Mouse (Mus musculus): ENCODE data around the gene Arid3a. TPM values are rescaled to one million over a fixed set of nuclear protein-coding genes. Genes with fewer than 3 reads are reported as not detected.
A peak's percentile ranks its signal among the peaks of the same experiment; 100 is the strongest.

The Arid3a gene
- 15.0 and 23.2 TPM in 2 replicates for polyA plus RNA-seq (2012; rRNA removed)

DNA sequence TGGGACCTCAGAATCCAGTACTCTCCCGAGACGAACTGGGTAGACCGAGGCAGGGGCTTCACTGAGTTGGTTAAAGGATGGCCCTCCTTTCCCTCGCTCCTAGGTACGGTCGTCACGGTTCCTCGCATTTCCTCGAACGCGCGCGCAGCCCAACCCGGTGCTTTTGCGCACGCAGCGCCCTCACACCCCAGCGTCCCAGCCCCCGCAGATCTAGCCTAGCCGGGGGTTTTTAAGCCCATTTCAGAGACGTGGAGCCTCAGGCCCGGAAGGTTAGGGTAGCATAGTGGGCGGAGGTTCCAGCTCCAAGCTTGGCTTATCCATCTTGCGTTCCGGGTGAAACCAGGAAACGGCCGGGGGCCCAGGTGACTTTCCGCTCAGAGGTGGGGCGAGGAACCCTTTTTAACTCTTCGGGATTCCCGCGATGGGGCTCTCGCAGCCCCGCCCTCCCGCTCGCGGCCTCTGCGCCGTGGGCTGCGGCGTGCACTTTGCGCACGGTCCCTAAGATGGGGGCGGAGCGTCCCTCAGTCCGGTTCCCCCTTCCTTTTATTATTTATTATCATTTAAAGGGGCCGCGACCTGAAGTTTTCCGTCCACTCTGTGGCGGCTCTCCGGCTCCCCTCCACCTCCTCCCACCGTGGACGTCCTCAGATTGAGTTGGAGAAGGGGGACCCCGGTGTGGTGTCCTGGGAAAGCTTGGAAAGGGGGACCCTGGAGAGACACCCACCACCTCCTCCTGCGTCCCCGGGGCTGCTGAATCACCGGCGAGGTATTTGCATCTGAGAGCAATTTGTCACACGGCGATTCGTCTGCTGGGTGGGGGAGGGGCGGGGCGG is at the start of gene Arid3a:
Gene Arid3a (plus strand): TSS at position 553 of the 833 bp plus-strand sequence.
- Histone ChIP-seq H3K36me3 (ENCODE audit: control insufficient read depth, insufficient read depth, low read length) (peaks cover 5% of the 10 kb centered on the region), H3K27ac (ENCODE audit: insufficient read depth, low read length) (peak within 1 kb of the TSS; percentile 92), H3K4me3 (ENCODE audit: extremely low read depth, insufficient read depth, insufficient read length) (peak within 1 kb of the TSS; percentile 96), H3K4me1 (ENCODE audit: control insufficient read depth, insufficient read depth, insufficient read length) (peaks cover 3% of the 10 kb centered on the region), H3K27me3 (ENCODE audit: control insufficient read depth, insufficient read depth, low read length) (0 out of 2 replicates have a peak, but pooled peaks cover under 1% of the 10 kb centered on the region)
- peak; percentile 82 to 87 for DNase-seq (ENCODE audit: low read depth in 1 of 2, low spot score in 2 of 2)
- TF ChIP-seq POLR2A (IDR thresholded peaks at IDR 0.05; ENCODE audit: low read depth, low read length) (no peak; the same call in 1 of the 2 replicates), CTCF (IDR thresholded peaks at IDR 0.05; ENCODE audit: extremely low read depth, insufficient read depth, insufficient read length, insufficient replicate concordance) (no peak)
- under 1% methylated on average over 63 of the region's 63 CpGs for WGBS

GRCm38 (mm10) chr10:79877174-79877573 is 49.7 kb upstream of the Arid3a start:
- no peak overlapping the region for H3K27ac ChIP-seq (ENCODE audit: insufficient read depth, low read length)
- DNase-seq (ENCODE audit: low read depth in 1 of 2, low spot score in 2 of 2) = no peak
- no peak overlapping the region for H3K4me3 ChIP-seq (ENCODE audit: extremely low read depth, insufficient read depth, insufficient read length)
- WGBS = 0% methylated on average over 1 of the region's 1 CpGs
- TF ChIP-seq CTCF (IDR thresholded peaks at IDR 0.05; ENCODE audit: extremely low read depth, insufficient read depth, insufficient read length, insufficient replicate concordance) (no peak), POLR2A (IDR thresholded peaks at IDR 0.05; ENCODE audit: low read depth, low read length) (no peak)
- no peaks in the 10 kb centered on the region for H3K36me3 ChIP-seq (ENCODE audit: control insufficient read depth, insufficient read depth, low read length)
- H3K27me3 ChIP-seq (ENCODE audit: control insufficient read depth, insufficient read depth, low read length) = peaks cover 10% of the 10 kb centered on the region
- H3K4me1 ChIP-seq (ENCODE audit: control insufficient read depth, insufficient read depth, insufficient read length) = peaks cover 31% of the 10 kb centered on the region

- peaks cover 10% of the 10 kb centered on the region for H3K27me3 ChIP-seq (ENCODE audit: control insufficient read depth, insufficient read depth, low read length)
- no peak for DNase-seq (ENCODE audit: low read depth in 1 of 2, low spot score in 2 of 2)
- H3K36me3 ChIP-seq (ENCODE audit: control insufficient read depth, insufficient read depth, low read length) = no peaks in the 10 kb centered on the region
- no peak overlapping the region for H3K27ac ChIP-seq (ENCODE audit: insufficient read depth, low read length)
- H3K4me1 ChIP-seq (ENCODE audit: control insufficient read depth, insufficient read depth, insufficient read length) = peaks cover 32% of the 10 kb centered on the region
- H3K4me3 ChIP-seq (ENCODE audit: extremely low read depth, insufficient read depth, insufficient read length) = peak overlapping the region; percentile 27
- WGBS = 2% methylated on average over 12 of the region's 12 CpGs
- TF ChIP-seq POLR2A (IDR thresholded peaks at IDR 0.05; ENCODE audit: low read depth, low read length) = no peak
- no peak for TF ChIP-seq CTCF (IDR thresholded peaks at IDR 0.05; ENCODE audit: extremely low read depth, insufficient read depth, insufficient read length, insufficient replicate concordance)
These were observed 49.1 kb upstream of the Arid3a start for GRCm38 (mm10) chr10:79877757-79878156.

GRCm38 (mm10) chr10:79879527-79879926 is 47.3 kb upstream of the Arid3a start:
- TF ChIP-seq POLR2A (IDR thresholded peaks at IDR 0.05; ENCODE audit: low read depth, low read length) (no peak), CTCF (IDR thresholded peaks at IDR 0.05; ENCODE audit: extremely low read depth, insufficient read depth, insufficient read length, insufficient replicate concordance) (no peak)
- H3K4me1 ChIP-seq (ENCODE audit: control insufficient read depth, insufficient read depth, insufficient read length) = peaks cover 23% of the 10 kb centered on the region
- WGBS = 17% methylated on average over 3 of the region's 3 CpGs
- no peak overlapping the region for H3K4me3 ChIP-seq (ENCODE audit: extremely low read depth, insufficient read depth, insufficient read length)
- no peaks in the 10 kb centered on the region for H3K36me3 ChIP-seq (ENCODE audit: control insufficient read depth, insufficient read depth, low read length)
- 0 out of 2 replicates have a peak, but pooled peaks cover 2% of the 10 kb centered on the region for H3K27me3 ChIP-seq (ENCODE audit: control insufficient read depth, insufficient read depth, low read length)
- H3K27ac ChIP-seq (ENCODE audit: insufficient read depth, low read length) = no peak overlapping the region
- no peak for DNase-seq (ENCODE audit: low read depth in 1 of 2, low spot score in 2 of 2)

DNA sequence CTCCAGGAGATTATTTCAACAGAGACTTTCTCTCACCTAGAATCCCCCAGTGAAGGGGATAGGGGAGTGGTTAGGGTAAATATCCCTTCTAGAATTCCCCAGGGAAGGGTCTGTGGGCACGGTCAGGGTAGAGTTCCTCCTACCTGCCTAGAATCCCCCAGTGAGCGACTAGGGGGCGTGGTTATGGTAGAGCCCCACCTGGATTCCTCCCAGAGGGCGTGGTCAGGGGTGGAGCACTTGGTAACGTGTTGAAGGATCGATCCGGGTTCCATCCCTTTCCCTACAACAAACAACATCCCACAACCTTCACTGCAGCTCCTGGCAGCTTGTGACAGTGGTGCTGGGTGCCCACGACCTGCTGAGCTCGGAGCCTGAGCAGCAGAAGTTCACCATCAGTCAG is 46.1 kb upstream of the Arid3a start:
- no peak for TF ChIP-seq CTCF (IDR thresholded peaks at IDR 0.05; ENCODE audit: extremely low read depth, insufficient read depth, insufficient read length, insufficient replicate concordance)
- no peak for DNase-seq (ENCODE audit: low read depth in 1 of 2, low spot score in 2 of 2)
- Histone ChIP-seq H3K36me3 (ENCODE audit: control insufficient read depth, insufficient read depth, low read length) (no peaks in the 10 kb centered on the region), H3K4me1 (ENCODE audit: control insufficient read depth, insufficient read depth, insufficient read length) (peaks cover 22% of the 10 kb centered on the region), H3K27ac (ENCODE audit: insufficient read depth, low read length) (no peak overlapping the region), H3K27me3 (ENCODE audit: control insufficient read depth, insufficient read depth, low read length) (0 out of 2 replicates have a peak, but pooled peaks cover 2% of the 10 kb centered on the region), H3K4me3 (ENCODE audit: extremely low read depth, insufficient read depth, insufficient read length) (no peak overlapping the region)
- WGBS = 9% methylated on average over 9 of the region's 9 CpGs

DNA sequence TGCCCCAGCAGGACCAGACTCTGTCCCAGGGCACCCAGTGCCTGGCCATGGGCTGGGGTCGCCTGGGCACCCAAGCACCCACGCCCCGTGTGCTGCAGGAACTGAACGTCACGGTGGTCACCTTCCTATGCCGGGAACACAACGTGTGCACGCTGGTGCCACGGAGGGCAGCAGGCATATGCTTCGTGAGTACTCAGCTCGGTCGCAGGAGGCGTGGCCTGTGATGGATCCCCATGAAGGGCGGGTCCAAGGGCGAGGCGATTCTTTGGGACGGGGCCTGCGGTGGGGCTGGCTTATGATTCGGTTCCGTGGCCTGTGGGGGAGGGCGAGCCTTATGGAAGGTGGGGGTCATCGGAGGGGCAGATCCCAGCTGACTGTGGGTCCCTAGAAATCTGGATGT is 44.9 kb upstream of the Arid3a start:
- no peak for TF ChIP-seq POLR2A (IDR thresholded peaks at IDR 0.05; ENCODE audit: low read depth, low read length)
- TF ChIP-seq CTCF (IDR thresholded peaks at IDR 0.05; ENCODE audit: extremely low read depth, insufficient read depth, insufficient read length, insufficient replicate concordance) = no peak
- WGBS = 6% methylated on average over 22 of the region's 22 CpGs
- 0 out of 2 replicates have a peak, but pooled peaks cover 2% of the 10 kb centered on the region for H3K27me3 ChIP-seq (ENCODE audit: control insufficient read depth, insufficient read depth, low read length)
- no peak overlapping the region for H3K27ac ChIP-seq (ENCODE audit: insufficient read depth, low read length)
- 0 out of 2 replicates have a peak overlapping the region, but pooled peaks have one; percentile 4 for H3K4me3 ChIP-seq (ENCODE audit: extremely low read depth, insufficient read depth, insufficient read length)
- no peaks in the 10 kb centered on the region for H3K36me3 ChIP-seq (ENCODE audit: control insufficient read depth, insufficient read depth, low read length)
- H3K4me1 ChIP-seq (ENCODE audit: control insufficient read depth, insufficient read depth, insufficient read length) = peaks cover 19% of the 10 kb centered on the region
- DNase-seq (ENCODE audit: low read depth in 1 of 2, low spot score in 2 of 2) = no peak
